Comparison of ENCODE assay signal across 8 mouse cellular contexts in the genomic region with DNA sequence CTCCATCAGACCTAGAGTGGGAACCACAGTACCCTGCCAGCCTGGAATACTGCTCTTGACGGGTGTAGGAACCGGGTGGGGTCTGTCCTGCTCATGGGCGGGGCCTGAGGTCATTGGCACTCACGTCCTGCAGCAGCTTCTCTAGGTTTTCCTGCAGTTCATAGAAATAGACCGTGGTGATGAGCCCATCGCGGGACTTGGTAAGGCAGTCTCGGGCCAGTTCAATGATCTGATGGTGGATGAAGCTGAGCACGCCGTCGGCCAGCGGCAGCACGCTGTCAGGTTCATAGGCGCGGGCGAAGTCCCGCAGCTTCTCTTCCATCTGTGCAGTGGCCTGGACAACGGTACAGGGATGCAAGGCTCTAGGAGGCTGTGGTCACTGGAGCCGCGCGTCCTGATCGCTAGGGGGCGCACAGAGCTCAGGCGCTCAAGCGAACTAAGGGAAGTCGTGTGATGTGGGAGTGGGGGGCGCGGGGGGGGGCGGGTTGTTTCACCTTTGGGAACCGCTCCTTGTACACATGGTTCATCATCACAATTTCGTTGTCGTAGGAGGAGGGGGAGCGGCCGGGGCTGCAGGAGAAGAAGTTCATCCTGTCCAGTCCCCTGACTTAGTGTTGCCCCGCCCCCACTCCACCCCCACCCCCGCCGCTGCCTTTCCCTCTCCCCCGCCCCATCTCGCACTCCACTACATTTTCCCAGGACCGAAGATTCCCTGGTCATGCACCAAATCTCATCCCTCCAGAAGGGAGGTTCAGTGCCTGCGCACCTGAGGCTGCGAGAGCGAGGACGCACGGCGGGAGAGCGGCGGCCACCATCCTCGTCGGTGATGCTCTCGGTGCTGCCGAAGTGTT. TPM values are rescaled to one million over a fixed set of nuclear protein-coding genes. Genes with fewer than 3 reads are reported as not detected.
DNase-seq lines count a peak whose midpoint lies in the region; ATAC-seq lines count a peak whose summit lies in the region.

No protein-coding gene starts in this region.

- no peak overlapping the region for H3K27ac ChIP-seq in hindbrain, embryonic 16.5 days (ENCODE audit: low read depth, low read length)
- H3K27ac ChIP-seq in limb, embryonic 11.5 days (replicated peaks; ENCODE audit: low read depth, low read length): no peak overlapping the region
- H3K27ac ChIP-seq in midbrain, embryonic 10.5 days (replicated peaks): 0 out of 2 replicates have a peak overlapping the region, but pooled peaks have one; percentile 33
- no peak overlapping the region for H3K27ac ChIP-seq in stomach, embryonic 14.5 days (ENCODE audit: low read length)

- WGBS in hindbrain, embryonic 16.5 days: 3% methylated on average over 52 of the region's 52 CpGs
- 3% methylated on average over 43 of the region's 52 CpGs for WGBS in limb, embryonic 11.5 days
- 2% methylated on average over 51 of the region's 52 CpGs for WGBS in midbrain, embryonic 10.5 days
- 3% methylated on average over 52 of the region's 52 CpGs for WGBS in stomach, embryonic 14.5 days

- no peaks in the 10 kb centered on the region for H3K9me3 ChIP-seq in hindbrain, embryonic 16.5 days (ENCODE audit: control insufficient read depth, low read length)
- no peaks in the 10 kb centered on the region for H3K9me3 ChIP-seq in limb, embryonic 11.5 days (ENCODE audit: control insufficient read depth, low read length)
- H3K9me3 ChIP-seq in midbrain, embryonic 10.5 days (replicated peaks): no peaks in the 10 kb centered on the region
- H3K9me3 ChIP-seq in stomach, embryonic 14.5 days (ENCODE audit: control insufficient read depth, low read depth, low read length): no peaks in the 10 kb centered on the region

- 0 out of 2 replicates have a peak overlapping the region, but pooled peaks have one; percentile 37 for H3K9ac ChIP-seq in hindbrain, embryonic 16.5 days (ENCODE audit: low read depth, low read length)
- no peak overlapping the region for H3K9ac ChIP-seq in limb, embryonic 11.5 days (ENCODE audit: low read length)
- no peak overlapping the region for H3K9ac ChIP-seq in stomach, embryonic 14.5 days (replicated peaks; ENCODE audit: low read depth, low read length)

- H3K4me1 ChIP-seq in hindbrain, embryonic 16.5 days (ENCODE audit: control insufficient read depth, insufficient read depth, low read depth, low read length): peaks cover 8% of the 10 kb centered on the region
- H3K4me1 ChIP-seq in limb, embryonic 11.5 days (ENCODE audit: control insufficient read depth, insufficient read depth, low read length): 0 out of 2 replicates have a peak, but pooled peaks cover 2% of the 10 kb centered on the region
- H3K4me1 ChIP-seq in midbrain, embryonic 10.5 days: peaks cover 14% of the 10 kb centered on the region
- H3K4me1 ChIP-seq in stomach, embryonic 14.5 days (ENCODE audit: control insufficient read depth, insufficient read depth, low read length): 0 out of 2 replicates have a peak, but pooled peaks cover 2% of the 10 kb centered on the region

- peaks cover 26% of the 10 kb centered on the region for H3K36me3 ChIP-seq in hindbrain, embryonic 16.5 days (ENCODE audit: control insufficient read depth, insufficient read depth, low read length)
- H3K36me3 ChIP-seq in limb, embryonic 11.5 days (ENCODE audit: control insufficient read depth, insufficient read depth, low read length): no peaks in the 10 kb centered on the region
- H3K36me3 ChIP-seq in midbrain, embryonic 10.5 days: 0 out of 2 replicates have a peak, but pooled peaks cover 3% of the 10 kb centered on the region
- H3K36me3 ChIP-seq in stomach, embryonic 14.5 days (ENCODE audit: control insufficient read depth, insufficient read depth, low read length): no peaks in the 10 kb centered on the region

- peak overlapping the region; percentile 54 for H3K4me2 ChIP-seq in hindbrain, embryonic 16.5 days (ENCODE audit: low read length)
- peak overlapping the region; percentile 61 for H3K4me2 ChIP-seq in limb, embryonic 11.5 days (ENCODE audit: low read depth, severe bottlenecking)
- peak overlapping the region; percentile 64 for H3K4me2 ChIP-seq in stomach, embryonic 14.5 days (replicated peaks; ENCODE audit: low read depth, low read length)

- H3K4me3 ChIP-seq in hindbrain, embryonic 16.5 days (ENCODE audit: low read length): peak overlapping the region; percentile 32
- peak overlapping the region; percentile 25 for H3K4me3 ChIP-seq in limb, embryonic 11.5 days (ENCODE audit: low read depth, low read length)
- H3K4me3 ChIP-seq in midbrain, embryonic 10.5 days: peak overlapping the region; percentile 61
- H3K4me3 ChIP-seq in stomach, embryonic 14.5 days (ENCODE audit: low read depth, low read length): peak overlapping the region; percentile 27

- DNase-seq in ovary, postnatal 36 days (ENCODE audit: low spot score): peak; percentile 65
- no peak for DNase-seq in ovary, postnatal 10 days (ENCODE audit: low spot score)
- peak; percentile 83 for DNase-seq in cerebellum, adult 8-10 months
- peak; percentile 61 for DNase-seq in forelimb bud, embryonic 11.5 days (ENCODE audit: low read depth, low spot score)
- DNase-seq in limb, embryonic 11.5 days (ENCODE audit: low spot score): peak; percentile 86
- DNase-seq in midbrain, embryonic 10.5 days (ENCODE audit: low spot score): peak; percentile 82

- no peaks in the 10 kb centered on the region for H3K27me3 ChIP-seq in hindbrain, embryonic 16.5 days (replicated peaks; ENCODE audit: control insufficient read depth, insufficient read depth, low read length)
- peaks cover 18% of the 10 kb centered on the region; the same call in 1 of the 2 replicates for H3K27me3 ChIP-seq in limb, embryonic 11.5 days (ENCODE audit: control insufficient read depth, insufficient read depth, low read length)
- H3K27me3 ChIP-seq in midbrain, embryonic 10.5 days (ENCODE audit: low read depth, poor library complexity, severe bottlenecking): peaks cover 72% of the 10 kb centered on the region
- H3K27me3 ChIP-seq in stomach, embryonic 14.5 days (ENCODE audit: control insufficient read depth, insufficient read depth, low read length): peaks cover 15% of the 10 kb centered on the region

- peak; percentile 79 for ATAC-seq in hindbrain, embryonic 16.5 days
- ATAC-seq in limb, embryonic 11.5 days (ENCODE audit: insufficient number of reproducible peaks, low FRiP score, low TSS enrichment, low read depth): peak; percentile 65
- ATAC-seq in stomach, embryonic 14.5 days (ENCODE audit: insufficient number of reproducible peaks, insufficient read depth, low FRiP score, low read depth): peak; percentile 69; the same call in 1 of the 2 replicates

RNA-seq across cellular contexts. Expression of a gene that starts 8.5 kb away (rescaled TPM):
- 71.4 and 77.4 TPM in 2 replicates for polyA plus RNA-seq in hindbrain, embryonic 16.5 days (2015; fragmentation: Nextera tagmentation; extraction: Ambion mirVana)
- polyA plus RNA-seq in limb, embryonic 11.5 days (2014; fragmentation: Nextera tagmentation; extraction: Ambion mirVana): 0.17 and 0.71 TPM in 2 replicates
- 3.2 and 8.4 TPM in 2 replicates for polyA plus RNA-seq in midbrain, embryonic 10.5 days (2016; fragmentation: Nextera tagmentation; extraction: Ambion mirVana)
- 2.2 and 3.2 TPM in 2 replicates for polyA plus RNA-seq in stomach, embryonic 14.5 days (2014; fragmentation: Nextera tagmentation; extraction: Ambion mirVana)

RNA-seq across cellular contexts. Expression of a gene that starts 18.1 kb away (rescaled TPM):
- polyA plus RNA-seq in hindbrain, embryonic 16.5 days (2015; fragmentation: Nextera tagmentation; extraction: Ambion mirVana): 3.0 and 3.2 TPM in 2 replicates
- 0.16 TPM in 1 of 2 replicates, not detected in the other for polyA plus RNA-seq in limb, embryonic 11.5 days (2014; fragmentation: Nextera tagmentation; extraction: Ambion mirVana)
- polyA plus RNA-seq in midbrain, embryonic 10.5 days (2016; fragmentation: Nextera tagmentation; extraction: Ambion mirVana): 0.62 and 1.2 TPM in 2 replicates
- polyA plus RNA-seq in stomach, embryonic 14.5 days (2014; fragmentation: Nextera tagmentation; extraction: Ambion mirVana): 0.20 TPM in 1 of 2 replicates, not detected in the other

RNA-seq across cellular contexts. Expression of a gene that starts 20.3 kb away (rescaled TPM):
- polyA plus RNA-seq in hindbrain, embryonic 16.5 days (2015; fragmentation: Nextera tagmentation; extraction: Ambion mirVana): 6.4 and 7.0 TPM in 2 replicates
- polyA plus RNA-seq in limb, embryonic 11.5 days (2014; fragmentation: Nextera tagmentation; extraction: Ambion mirVana): 8.2 and 8.6 TPM in 2 replicates
- polyA plus RNA-seq in midbrain, embryonic 10.5 days (2016; fragmentation: Nextera tagmentation; extraction: Ambion mirVana): 6.6 and 7.5 TPM in 2 replicates
- polyA plus RNA-seq in stomach, embryonic 14.5 days (2014; fragmentation: Nextera tagmentation; extraction: Ambion mirVana): 14.7 and 17.9 TPM in 2 replicates

RNA-seq across cellular contexts. Expression of a gene that starts 27.0 kb away (rescaled TPM):
- polyA plus RNA-seq in hindbrain, embryonic 16.5 days (2015; fragmentation: Nextera tagmentation; extraction: Ambion mirVana): 0.39 and 0.56 TPM in 2 replicates
- 9.1 and 11.0 TPM in 2 replicates for polyA plus RNA-seq in limb, embryonic 11.5 days (2014; fragmentation: Nextera tagmentation; extraction: Ambion mirVana)
- 14.8 and 19.7 TPM in 2 replicates for polyA plus RNA-seq in midbrain, embryonic 10.5 days (2016; fragmentation: Nextera tagmentation; extraction: Ambion mirVana)
- 2.3 and 2.4 TPM in 2 replicates for polyA plus RNA-seq in stomach, embryonic 14.5 days (2014; fragmentation: Nextera tagmentation; extraction: Ambion mirVana)

RNA-seq across cellular contexts. Expression of a gene that starts 35.0 kb away (rescaled TPM):
- 41.4 and 42.8 TPM in 2 replicates for polyA plus RNA-seq in hindbrain, embryonic 16.5 days (2015; fragmentation: Nextera tagmentation; extraction: Ambion mirVana)
- polyA plus RNA-seq in limb, embryonic 11.5 days (2014; fragmentation: Nextera tagmentation; extraction: Ambion mirVana): 42.1 and 43.3 TPM in 2 replicates
- polyA plus RNA-seq in midbrain, embryonic 10.5 days (2016; fragmentation: Nextera tagmentation; extraction: Ambion mirVana): 37.3 and 39.6 TPM in 2 replicates
- 29.3 and 30.8 TPM in 2 replicates for polyA plus RNA-seq in stomach, embryonic 14.5 days (2014; fragmentation: Nextera tagmentation; extraction: Ambion mirVana)
